Mouse (Mus musculus): ENCODE results near the gene Col23a1. TPM values are rescaled to one million over a fixed set of nuclear protein-coding genes. Genes with fewer than 3 reads are reported as not detected.

Col23a1 gene
- polyA plus RNA-seq (2015; fragmentation: Nextera tagmentation; extraction: Ambion mirVana) = 4.5 and 9.9 TPM in 2 replicates

GRCm38 (mm10) chr11:51289564-51290041, at the start of gene Col23a1:
Gene Col23a1, plus strand, starts transcription at chr11:51289920.

GRCm38 (mm10) chr11:51261680-51262219, 28.0 kb upstream of the Col23a1 start, which contains the start of gene Clk4:
Gene Clk4, plus strand, starts transcription at chr11:51261730.

DNA sequence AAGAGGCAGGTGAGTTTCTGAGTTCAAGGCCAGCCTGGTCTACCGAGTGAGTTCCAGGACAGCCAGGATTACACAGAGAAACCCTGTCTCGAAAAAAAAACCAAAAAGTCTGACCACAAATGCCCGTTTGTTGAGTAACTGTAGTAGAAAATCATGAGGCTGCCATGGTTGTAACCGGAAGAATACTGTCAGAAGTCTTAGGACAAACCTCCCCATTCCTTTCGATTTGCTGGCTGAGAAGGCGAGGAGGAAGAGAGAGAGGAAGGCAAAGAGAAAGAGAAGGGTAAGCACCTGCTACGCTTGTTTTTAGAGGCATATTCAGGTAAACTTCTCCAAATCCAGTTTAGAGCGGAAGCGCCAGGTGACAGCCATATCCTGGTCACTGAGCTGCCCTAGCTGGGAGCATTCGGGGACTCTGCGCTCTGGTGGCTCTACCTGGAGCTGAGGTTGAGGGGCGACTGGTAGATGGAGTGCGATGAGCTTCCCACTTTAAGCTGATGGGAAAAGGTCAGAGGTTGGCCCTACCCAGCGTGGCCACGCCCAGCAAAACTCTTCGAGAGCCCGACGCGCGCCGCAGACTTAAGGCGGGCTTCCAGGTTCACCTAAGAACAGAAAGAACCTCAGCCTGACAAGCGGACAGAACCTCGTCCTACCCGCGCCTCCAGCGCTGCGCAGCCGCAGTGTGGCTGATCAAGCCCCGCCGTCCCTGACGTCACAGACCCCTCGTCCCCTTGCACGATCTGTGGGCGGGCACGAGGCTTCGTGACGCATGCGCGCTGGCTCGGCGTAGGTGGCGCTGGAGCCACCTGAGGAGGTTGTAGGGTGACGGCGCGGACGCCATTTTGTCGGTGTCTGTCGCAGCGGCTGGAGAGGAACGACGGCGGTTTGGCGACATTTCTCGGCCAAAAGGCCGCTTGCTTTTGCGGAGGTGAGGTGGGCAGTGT, 27.1 kb upstream of the Col23a1 start, which contains the start of gene BC049762:
Gene BC049762, minus strand, starts transcription at position 705 of the 944 bp plus-strand sequence.

DNA sequence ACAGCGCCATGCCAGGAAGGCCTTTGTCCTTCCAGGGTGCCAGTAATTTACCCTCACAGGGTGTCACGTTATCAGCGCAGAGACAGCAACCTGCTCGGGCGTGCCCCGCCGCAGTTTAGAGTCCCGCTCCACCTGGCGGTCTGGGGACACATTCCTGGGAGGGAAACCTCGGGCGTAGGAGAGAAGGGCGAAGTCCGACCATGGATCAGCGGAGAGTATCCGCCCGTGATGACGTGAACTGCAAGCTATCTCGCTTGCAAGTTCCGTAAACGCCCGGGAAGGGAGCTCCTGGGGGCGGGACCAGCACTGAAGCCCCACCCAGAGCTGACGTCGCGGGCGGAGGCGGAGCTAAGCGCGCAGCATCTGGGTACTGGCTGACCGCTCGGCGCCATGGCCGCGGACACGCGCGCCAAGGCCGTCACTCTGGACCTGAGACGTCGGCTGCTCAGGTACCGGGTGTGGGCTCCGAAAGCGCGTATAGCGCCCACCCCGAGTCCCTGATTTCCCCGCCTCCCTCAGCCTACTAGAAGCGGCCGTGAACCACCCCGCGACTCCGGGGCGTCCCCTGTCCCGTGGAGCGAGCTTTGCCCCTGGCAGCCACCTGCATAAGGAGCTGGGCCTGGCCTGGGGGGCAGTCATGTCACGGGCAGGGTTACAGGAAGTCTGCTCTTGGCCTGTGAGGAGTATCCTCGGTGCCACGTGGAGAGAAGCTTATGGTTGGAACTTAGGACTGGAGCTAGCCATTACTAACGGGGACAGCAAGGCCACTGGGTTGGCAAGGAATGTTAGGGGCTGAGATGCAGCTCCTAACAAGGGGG, 294.9 kb downstream of the Col23a1 start, which contains the start of gene Phykpl:
Gene Phykpl, plus strand, starts transcription at position 327 of the 818 bp plus-strand sequence.

DNA sequence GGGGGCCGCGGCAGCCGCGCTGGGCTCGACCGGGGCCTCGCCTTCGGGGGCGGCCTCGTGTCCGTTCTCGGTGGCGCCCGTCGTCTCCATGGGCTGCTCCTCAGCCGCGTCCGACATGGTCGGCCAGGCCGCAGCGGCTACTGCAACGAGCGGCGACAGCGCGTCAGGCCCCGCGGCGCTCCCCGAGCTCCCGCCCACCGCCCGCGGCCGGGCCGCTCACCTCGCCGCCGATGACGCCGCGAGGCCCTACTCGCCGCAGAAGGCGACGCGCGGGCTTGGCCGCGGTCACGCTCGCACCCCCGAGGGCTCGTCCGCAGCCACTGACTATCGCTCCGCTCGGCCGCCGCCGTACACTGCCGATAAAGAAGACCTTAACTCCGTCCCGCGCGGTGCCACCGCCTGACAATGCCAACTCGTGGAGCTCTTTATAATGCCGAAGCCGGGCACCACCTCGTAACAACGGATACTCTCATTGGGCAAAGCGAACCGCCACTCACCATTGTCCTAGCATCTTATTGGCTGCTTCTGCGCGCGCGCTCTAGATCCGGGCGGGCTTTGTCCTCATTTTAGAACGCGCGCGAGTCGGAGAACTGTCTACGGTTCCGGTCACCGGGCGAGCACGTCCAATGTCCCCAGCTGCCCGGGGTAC, 316.9 kb downstream of the Col23a1 start, which contains the start of gene Hnrnpab:
Gene Hnrnpab, minus strand, starts transcription at position 401 of the 649 bp plus-strand sequence.

DNA sequence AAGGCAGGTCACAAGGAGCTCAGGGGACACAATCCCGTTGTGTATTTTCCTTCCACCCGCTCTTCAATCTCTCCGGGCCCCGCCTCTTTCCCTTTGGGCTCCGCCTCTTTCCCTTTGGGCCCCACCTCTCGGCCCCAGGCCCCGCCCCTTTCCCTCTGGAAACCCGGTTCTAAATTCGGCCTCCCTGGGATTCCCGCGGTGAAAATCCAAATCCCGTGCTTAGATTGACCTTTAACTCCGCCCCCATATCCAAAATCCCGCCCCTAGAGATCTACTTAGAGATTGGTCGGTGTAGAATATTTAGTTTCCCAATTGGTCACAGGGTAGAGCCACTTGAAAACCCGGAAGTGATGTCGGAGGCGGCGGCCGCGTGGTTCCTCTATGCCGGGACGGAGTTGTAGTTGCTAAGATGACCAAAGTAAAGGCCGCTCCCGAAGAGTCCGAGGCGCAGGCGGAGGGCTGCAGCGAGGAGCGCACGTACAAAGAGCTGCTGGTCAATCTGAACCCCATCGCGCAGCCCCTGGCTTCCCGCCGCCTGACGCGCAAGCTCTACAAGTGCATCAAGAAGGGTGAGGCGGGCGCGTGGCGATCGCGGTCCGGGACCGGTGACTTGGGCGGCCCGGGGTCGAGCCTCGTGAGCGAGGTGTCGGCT, 329.8 kb downstream of the Col23a1 start, which contains the start of gene Nhp2:
Gene Nhp2, plus strand, starts transcription at position 327 of the 652 bp plus-strand sequence.

Other genes with a start within 250 kb of the Col23a1 start
- gene Olfr1375, start 241.8 kb upstream of the Col23a1 start, polyA plus RNA-seq (2015; fragmentation: Nextera tagmentation; extraction: Ambion mirVana) = not detected in 2 replicates
- gene Zfp354a, start 230.7 kb upstream of the Col23a1 start, polyA plus RNA-seq (2015; fragmentation: Nextera tagmentation; extraction: Ambion mirVana) = 5.8 and 6.9 TPM in 2 replicates
- not detected in 2 replicates for gene Gm12569, start 69.4 kb upstream of the Col23a1 start, polyA plus RNA-seq (2015; fragmentation: Nextera tagmentation; extraction: Ambion mirVana)
- gene Clk4, start 28.2 kb upstream of the Col23a1 start, polyA plus RNA-seq (2015; fragmentation: Nextera tagmentation; extraction: Ambion mirVana) = 73.4 and 85.5 TPM in 2 replicates
- 2.1 and 2.7 TPM in 2 replicates for gene BC049762, start 26.9 kb upstream of the Col23a1 start, polyA plus RNA-seq (2015; fragmentation: Nextera tagmentation; extraction: Ambion mirVana)